Mouse (Mus musculus) mouse trophoblast stem cell (cell line): ENCODE measurements around the gene Tex2.

Experiments used
- in situ Hi-C, 2 experiments: fragments of 300-500 bp; cut with MseI, MboI; formaldehyde crosslinking; loops; 2 replicates in 1 of 2; 3 replicates in 1 of 2; pipeline ENCODE4 v1.15.1; 2025

Tex2 gene

GRCm38 (mm10) chr11:106458540-106458939, 154.7 kb downstream of the Tex2 start:
- in situ Hi-C loops = no loop called here
